Mouse (Mus musculus) neural tube, embryonic 13.5 days (tissue): ENCODE measurements around the gene Slc34a3. TPM values are rescaled to one million over a fixed set of nuclear protein-coding genes. Genes with fewer than 3 reads are reported as not detected.
A peak's percentile ranks its signal among the peaks of the same experiment; 100 is the strongest.

ENCODE experiments used
- ATAC-seq: fragments of 200-750 bp; cut with Nextera tagmentation; 2 replicates; pipeline ENCODE4 v1.8.0; 2017; ENCODE audit warnings: low read depth, mild to moderate bottlenecking, moderate TSS enrichment, moderate library complexity
- H3K27ac ChIP-seq: fragments of 300-500 bp; sonication (generic); replicated peaks from 2 replicates; pipeline ENCODE4 v1.5.1; 2015; ENCODE audit warnings: moderate library complexity, mild to moderate bottlenecking, inconsistent platforms
- H3K27me3 ChIP-seq: fragments of 300-500 bp; sonication (generic); 2 replicates; pipeline ENCODE4 v1.6.1; 2015; ENCODE audit warnings: mild to moderate bottlenecking, inconsistent platforms
- H3K36me3 ChIP-seq: fragments of 300-500 bp; sonication (generic); 2 replicates; pipeline ENCODE4 v1.6.1; 2015; ENCODE audit warnings: mild to moderate bottlenecking, inconsistent platforms
- H3K4me1 ChIP-seq: fragments of 300-500 bp; sonication (generic); replicated peaks from 2 replicates; pipeline ENCODE4 v1.6.1; 2015; ENCODE audit warnings: inconsistent platforms
- H3K4me2 ChIP-seq: fragments of 300-500 bp; sonication (generic); 2 replicates; pipeline ENCODE4 v1.6.1; 2015; ENCODE audit warnings: inconsistent platforms, mild to moderate bottlenecking, moderate library complexity
- H3K4me3 ChIP-seq: fragments of 300-500 bp; sonication (generic); 2 replicates; pipeline ENCODE4 v1.5.1; 2015; ENCODE audit warnings: mild to moderate bottlenecking, inconsistent platforms
- H3K9ac ChIP-seq: fragments of 300-500 bp; sonication (generic); 2 replicates; pipeline ENCODE4 v1.6.1; 2015; ENCODE audit warnings: moderate library complexity, mild to moderate bottlenecking, inconsistent platforms
- H3K9me3 ChIP-seq: fragments of 300-500 bp; sonication (generic); 2 replicates; pipeline ENCODE4 v1.6.1; 2016; ENCODE audit warnings: inconsistent platforms
- WGBS: fragments of 180-500 bp; shearing (Covaris S2); methylation state at CpG from one replicate; pipeline ENCODE4 v1.1.7; 2015; 5-methylcytosine and 5-hydroxymethylcytosine counted together
- polyA plus RNA-seq: library from polyadenylated mRNA; unstranded; fragments of >200 nt; fragmentation: Nextera tagmentation; extraction: Ambion mirVana; gene quantifications from 2 replicates; pipeline ENCODE4 v1.2.1, GENCODE M21; 2015

Gene Slc34a3
- polyA plus RNA-seq, 1 experiment from 2014 or later: not detected

- no peaks in the 10 kb centered on the region for H3K9me3 ChIP-seq
- no peak overlapping the region for H3K27ac ChIP-seq
- peaks cover 10% of the 10 kb centered on the region for H3K4me1 ChIP-seq
- 63% methylated on average over 12 of the region's 12 CpGs for WGBS
- no peak for ATAC-seq
- no peak overlapping the region for H3K4me3 ChIP-seq
- H3K36me3 ChIP-seq: no peaks in the 10 kb centered on the region
- no peak overlapping the region for H3K4me2 ChIP-seq
- no peak overlapping the region; the same call in 1 of the 2 replicates for H3K9ac ChIP-seq
- no peaks in the 10 kb centered on the region; the same call in 1 of the 2 replicates for H3K27me3 ChIP-seq
Measured at GRCm38 (mm10) chr2:25231038-25231437, 3.1 kb downstream of the Slc34a3 start.

GRCm38 (mm10) chr2:25230581-25230980, 3.6 kb downstream of the Slc34a3 start:
- no peak overlapping the region for H3K27ac ChIP-seq
- no peak overlapping the region for H3K4me2 ChIP-seq
- no peak overlapping the region; the same call in 1 of the 2 replicates for H3K9ac ChIP-seq
- no peak for ATAC-seq
- H3K4me1 ChIP-seq: peaks cover 14% of the 10 kb centered on the region
- 91% methylated on average over 7 of the region's 7 CpGs for WGBS
- no peaks in the 10 kb centered on the region for H3K9me3 ChIP-seq
- H3K4me3 ChIP-seq: no peak overlapping the region
- no peaks in the 10 kb centered on the region for H3K36me3 ChIP-seq
- H3K27me3 ChIP-seq: no peaks in the 10 kb centered on the region; the same call in 1 of the 2 replicates

- H3K4me2 ChIP-seq: no peak overlapping the region
- H3K9me3 ChIP-seq: no peaks in the 10 kb centered on the region
- WGBS: 85% methylated on average over 5 of the region's 5 CpGs
- no peak overlapping the region for H3K4me3 ChIP-seq
- no peaks in the 10 kb centered on the region for H3K36me3 ChIP-seq
- H3K4me1 ChIP-seq: peaks cover 18% of the 10 kb centered on the region
- no peak overlapping the region for H3K9ac ChIP-seq
- no peak overlapping the region for H3K27ac ChIP-seq
- no peak for ATAC-seq
- no peaks in the 10 kb centered on the region; the same call in 1 of the 2 replicates for H3K27me3 ChIP-seq
Measured at GRCm38 (mm10) chr2:25229582-25229981, 4.6 kb downstream of the Slc34a3 start.

GRCm38 (mm10) chr2:25228995-25229530, 5.1 kb downstream of the Slc34a3 start:
- 68% methylated on average over 6 of the region's 6 CpGs for WGBS
- peaks cover 18% of the 10 kb centered on the region for H3K4me1 ChIP-seq
- peak overlapping the region; percentile 20; the same call in 1 of the 2 replicates for H3K4me3 ChIP-seq
- peak overlapping the region; percentile 44; the same call in 1 of the 2 replicates for H3K9ac ChIP-seq
- no peaks in the 10 kb centered on the region; the same call in 1 of the 2 replicates for H3K27me3 ChIP-seq
- no peaks in the 10 kb centered on the region for H3K36me3 ChIP-seq
- H3K27ac ChIP-seq: no peak overlapping the region; the same call in 1 of the 2 replicates
- peak overlapping the region; percentile 42 for H3K4me2 ChIP-seq
- H3K9me3 ChIP-seq: no peaks in the 10 kb centered on the region
- ATAC-seq: no peak

GRCm38 (mm10) chr2:25228431-25228889, 5.7 kb downstream of the Slc34a3 start:
- H3K4me1 ChIP-seq: peaks cover 23% of the 10 kb centered on the region
- peak overlapping the region; percentile 42 for H3K4me2 ChIP-seq
- H3K36me3 ChIP-seq: no peaks in the 10 kb centered on the region
- H3K9me3 ChIP-seq: no peaks in the 10 kb centered on the region
- peak overlapping the region; percentile 44; the same call in 1 of the 2 replicates for H3K9ac ChIP-seq
- ATAC-seq: no peak
- peak overlapping the region; percentile 69; the same call in 1 of the 2 replicates for H3K27ac ChIP-seq
- WGBS: 0% methylated on average over 7 of the region's 7 CpGs
- H3K27me3 ChIP-seq: no peaks in the 10 kb centered on the region; the same call in 1 of the 2 replicates
- H3K4me3 ChIP-seq: peak overlapping the region; percentile 20

GRCm38 (mm10) chr2:25227406-25227805, 6.8 kb downstream of the Slc34a3 start:
- Histone ChIP-seq H3K9me3 (no peaks in the 10 kb centered on the region), H3K27ac (no peak overlapping the region), H3K4me1 (peaks cover 30% of the 10 kb centered on the region), H3K27me3 (no peaks in the 10 kb centered on the region; the same call in 1 of the 2 replicates), H3K9ac (no peak overlapping the region), H3K36me3 (no peaks in the 10 kb centered on the region), H3K4me3 (no peak overlapping the region), H3K4me2 (no peak overlapping the region)
- ATAC-seq: no peak
- WGBS: 85% methylated on average over 4 of the region's 4 CpGs

- Histone ChIP-seq H3K9me3 (no peaks in the 10 kb centered on the region), H3K27me3 (no peaks in the 10 kb centered on the region; the same call in 1 of the 2 replicates), H3K9ac (no peak overlapping the region), H3K4me3 (no peak overlapping the region), H3K4me1 (peaks cover 30% of the 10 kb centered on the region), H3K27ac (no peak overlapping the region), H3K36me3 (peaks cover 5% of the 10 kb centered on the region), H3K4me2 (no peak overlapping the region)
- 81% methylated on average over 5 of the region's 5 CpGs for WGBS
- no peak for ATAC-seq
Measured at GRCm38 (mm10) chr2:25226864-25227263, 7.3 kb downstream of the Slc34a3 start.

GRCm38 (mm10) chr2:25225811-25226379, 8.3 kb downstream of the Slc34a3 start:
- 82% methylated on average over 8 of the region's 8 CpGs for WGBS
- Histone ChIP-seq H3K36me3 (peaks cover 14% of the 10 kb centered on the region), H3K27me3 (no peaks in the 10 kb centered on the region; the same call in 1 of the 2 replicates), H3K27ac (peak overlapping the region; percentile 97), H3K4me1 (peaks cover 30% of the 10 kb centered on the region), H3K4me3 (no peak overlapping the region), H3K9me3 (no peaks in the 10 kb centered on the region), H3K4me2 (peak overlapping the region; percentile 55), H3K9ac (peak overlapping the region; percentile 74; the same call in 1 of the 2 replicates)
- ATAC-seq: no peak

GRCm38 (mm10) chr2:25224766-25225752, 9.1 kb downstream of the Slc34a3 start:
- Histone ChIP-seq H3K4me2 (peak overlapping the region; percentile 55), H3K27me3 (no peaks in the 10 kb centered on the region), H3K36me3 (peaks cover 14% of the 10 kb centered on the region), H3K9me3 (no peaks in the 10 kb centered on the region), H3K4me1 (peaks cover 30% of the 10 kb centered on the region), H3K27ac (peak overlapping the region; percentile 97), H3K4me3 (peak overlapping the region; percentile 50), H3K9ac (peak overlapping the region; percentile 74)
- peak; percentile 97 for ATAC-seq
- WGBS: 2% methylated on average over 41 of the region's 41 CpGs

GRCm38 (mm10) chr2:25224492-25224765, 9.7 kb downstream of the Slc34a3 start, which contains the start of gene Tubb4b:
TSS of gene Tubb4b (minus strand) at chr2:25224702.
- Histone ChIP-seq H3K9ac (peak within 1 kb of the TSS; percentile 91), H3K4me1 (peaks cover 30% of the 10 kb centered on the region), H3K36me3 (peaks cover 14% of the 10 kb centered on the region), H3K4me3 (peak within 1 kb of the TSS; percentile 94), H3K4me2 (peak within 1 kb of the TSS; percentile 96), H3K27me3 (no peaks in the 10 kb centered on the region), H3K9me3 (no peaks in the 10 kb centered on the region), H3K27ac (peak within 1 kb of the TSS; percentile 97)
- WGBS: under 1% methylated on average over 17 of the region's 17 CpGs
- ATAC-seq: no peak

- H3K4me1 ChIP-seq: peaks cover 27% of the 10 kb centered on the region
- WGBS: 3% methylated on average over 51 of the region's 53 CpGs
- peaks cover 14% of the 10 kb centered on the region for H3K36me3 ChIP-seq
- H3K27me3 ChIP-seq: no peaks in the 10 kb centered on the region
- H3K27ac ChIP-seq: peak overlapping the region; percentile 95
- peak overlapping the region; percentile 91 for H3K9ac ChIP-seq
- H3K9me3 ChIP-seq: no peaks in the 10 kb centered on the region
- H3K4me2 ChIP-seq: peak overlapping the region; percentile 96
- ATAC-seq: peak; percentile 29
- H3K4me3 ChIP-seq: peak overlapping the region; percentile 94
Measured at GRCm38 (mm10) chr2:25223681-25224491, 10.3 kb downstream of the Slc34a3 start.
